Mouse (Mus musculus): ENCODE measurements around the gene Ap4s1. TPM values are rescaled to one million over a fixed set of nuclear protein-coding genes. Genes with fewer than 3 reads are reported as not detected.

Gene Ap4s1
- polyA plus RNA-seq, 1 experiment from 2014 or later: 44.3 TPM

GRCm38 (mm10) chr12:51706673-51707235, 15.9 kb downstream of the Ap4s1 start:
- H3K4me2 ChIP-seq (ENCODE audit: low read depth, low read length): no peak overlapping the region
- H3K4me1 ChIP-seq (ENCODE audit: control insufficient read depth, insufficient read depth, low read length): no peaks in the 10 kb centered on the region
- H3K27me3 ChIP-seq (ENCODE audit: control insufficient read depth, insufficient read depth, low read length): no peaks in the 10 kb centered on the region
- no peak overlapping the region for H3K4me3 ChIP-seq (ENCODE audit: low read depth, low read length)
- H3K9me3 ChIP-seq (replicated peaks; ENCODE audit: control insufficient read depth, low read length): no peaks in the 10 kb centered on the region
- no peak overlapping the region for H3K9ac ChIP-seq (replicated peaks; ENCODE audit: low read length)
- no peak for ATAC-seq (replicated peaks; ENCODE audit: insufficient number of reproducible peaks, low FRiP score, low TSS enrichment, low read depth)
- H3K36me3 ChIP-seq (replicated peaks; ENCODE audit: control insufficient read depth, insufficient read depth, low read depth, low read length): no peaks in the 10 kb centered on the region
- 80% methylated on average over 5 of the region's 5 CpGs for WGBS
- H3K27ac ChIP-seq (replicated peaks; ENCODE audit: low read depth, low read length): no peak overlapping the region
- DNase-seq (ENCODE audit: low spot score): no peak

- no peak overlapping the region for H3K9ac ChIP-seq (replicated peaks; ENCODE audit: low read length)
- DNase-seq (ENCODE audit: low spot score) (no peak), ATAC-seq (replicated peaks; ENCODE audit: insufficient number of reproducible peaks, low FRiP score, low TSS enrichment, low read depth) (no peak)
- WGBS: 70% methylated on average over 14 of the region's 14 CpGs
- no peak overlapping the region for H3K4me3 ChIP-seq (ENCODE audit: low read depth, low read length)
- H3K36me3 ChIP-seq (replicated peaks; ENCODE audit: control insufficient read depth, insufficient read depth, low read depth, low read length): no peaks in the 10 kb centered on the region
- H3K4me2 ChIP-seq (ENCODE audit: low read depth, low read length): no peak overlapping the region
- H3K27ac ChIP-seq (replicated peaks; ENCODE audit: low read depth, low read length): no peak overlapping the region
- H3K9me3 ChIP-seq (replicated peaks; ENCODE audit: control insufficient read depth, low read length): no peaks in the 10 kb centered on the region
- no peaks in the 10 kb centered on the region for H3K27me3 ChIP-seq (ENCODE audit: control insufficient read depth, insufficient read depth, low read length)
- no peaks in the 10 kb centered on the region for H3K4me1 ChIP-seq (ENCODE audit: control insufficient read depth, insufficient read depth, low read length)
These were observed 18.3 kb downstream of the Ap4s1 start for GRCm38 (mm10) chr12:51708941-51709686.

GRCm38 (mm10) chr12:51709741-51710140, 18.9 kb downstream of the Ap4s1 start:
- Histone ChIP-seq H3K36me3 (replicated peaks; ENCODE audit: control insufficient read depth, insufficient read depth, low read depth, low read length) (no peaks in the 10 kb centered on the region), H3K27ac (replicated peaks; ENCODE audit: low read depth, low read length) (no peak overlapping the region), H3K9me3 (replicated peaks; ENCODE audit: control insufficient read depth, low read length) (no peaks in the 10 kb centered on the region), H3K4me1 (ENCODE audit: control insufficient read depth, insufficient read depth, low read length) (no peaks in the 10 kb centered on the region), H3K4me3 (ENCODE audit: low read depth, low read length) (no peak overlapping the region), H3K4me2 (ENCODE audit: low read depth, low read length) (no peak overlapping the region), H3K27me3 (ENCODE audit: control insufficient read depth, insufficient read depth, low read length) (no peaks in the 10 kb centered on the region), H3K9ac (replicated peaks; ENCODE audit: low read length) (no peak overlapping the region)
- ATAC-seq (replicated peaks; ENCODE audit: insufficient number of reproducible peaks, low FRiP score, low TSS enrichment, low read depth): no peak
- no peak for DNase-seq (ENCODE audit: low spot score)
- 76% methylated on average over 3 of the region's 3 CpGs for WGBS

GRCm38 (mm10) chr12:51710154-51710553, 19.3 kb downstream of the Ap4s1 start:
- Histone ChIP-seq H3K36me3 (replicated peaks; ENCODE audit: control insufficient read depth, insufficient read depth, low read depth, low read length) (no peaks in the 10 kb centered on the region), H3K27ac (replicated peaks; ENCODE audit: low read depth, low read length) (no peak overlapping the region), H3K27me3 (ENCODE audit: control insufficient read depth, insufficient read depth, low read length) (no peaks in the 10 kb centered on the region), H3K4me3 (ENCODE audit: low read depth, low read length) (no peak overlapping the region), H3K9me3 (replicated peaks; ENCODE audit: control insufficient read depth, low read length) (no peaks in the 10 kb centered on the region), H3K9ac (replicated peaks; ENCODE audit: low read length) (no peak overlapping the region), H3K4me2 (ENCODE audit: low read depth, low read length) (no peak overlapping the region), H3K4me1 (ENCODE audit: control insufficient read depth, insufficient read depth, low read length) (no peaks in the 10 kb centered on the region)
- WGBS: 59% methylated on average over 5 of the region's 5 CpGs
- DNase-seq (ENCODE audit: low spot score) (no peak), ATAC-seq (replicated peaks; ENCODE audit: insufficient number of reproducible peaks, low FRiP score, low TSS enrichment, low read depth) (no peak)

GRCm38 (mm10) chr12:51712685-51713084, 21.9 kb downstream of the Ap4s1 start:
- Histone ChIP-seq H3K4me3 (ENCODE audit: low read depth, low read length) (no peak overlapping the region), H3K36me3 (replicated peaks; ENCODE audit: control insufficient read depth, insufficient read depth, low read depth, low read length) (no peaks in the 10 kb centered on the region), H3K4me1 (ENCODE audit: control insufficient read depth, insufficient read depth, low read length) (no peaks in the 10 kb centered on the region), H3K27ac (replicated peaks; ENCODE audit: low read depth, low read length) (no peak overlapping the region), H3K4me2 (ENCODE audit: low read depth, low read length) (no peak overlapping the region), H3K9me3 (replicated peaks; ENCODE audit: control insufficient read depth, low read length) (no peaks in the 10 kb centered on the region), H3K9ac (replicated peaks; ENCODE audit: low read length) (no peak overlapping the region), H3K27me3 (ENCODE audit: control insufficient read depth, insufficient read depth, low read length) (no peaks in the 10 kb centered on the region)
- DNase-seq (ENCODE audit: low spot score) (no peak), ATAC-seq (replicated peaks; ENCODE audit: insufficient number of reproducible peaks, low FRiP score, low TSS enrichment, low read depth) (no peak)
- 72% methylated on average over 1 of the region's 1 CpGs for WGBS

- 84% methylated on average over 6 of the region's 6 CpGs for WGBS
- ATAC-seq (replicated peaks; ENCODE audit: insufficient number of reproducible peaks, low FRiP score, low TSS enrichment, low read depth) (no peak), DNase-seq (ENCODE audit: low spot score) (no peak)
These were observed 27.8 kb downstream of the Ap4s1 start for GRCm38 (mm10) chr12:51718617-51719016.

GRCm38 (mm10) chr12:51721836-51722235, 31.0 kb downstream of the Ap4s1 start:
- Histone ChIP-seq H3K4me3 (ENCODE audit: low read depth, low read length) (no peak overlapping the region), H3K4me2 (ENCODE audit: low read depth, low read length) (no peak overlapping the region), H3K9me3 (replicated peaks; ENCODE audit: control insufficient read depth, low read length) (no peaks in the 10 kb centered on the region), H3K27ac (replicated peaks; ENCODE audit: low read depth, low read length) (no peak overlapping the region), H3K9ac (replicated peaks; ENCODE audit: low read length) (no peak overlapping the region), H3K4me1 (ENCODE audit: control insufficient read depth, insufficient read depth, low read length) (no peaks in the 10 kb centered on the region), H3K36me3 (replicated peaks; ENCODE audit: control insufficient read depth, insufficient read depth, low read depth, low read length) (no peaks in the 10 kb centered on the region), H3K27me3 (ENCODE audit: control insufficient read depth, insufficient read depth, low read length) (no peaks in the 10 kb centered on the region)
- no peak for ATAC-seq (replicated peaks; ENCODE audit: insufficient number of reproducible peaks, low FRiP score, low TSS enrichment, low read depth)
- DNase-seq (ENCODE audit: low spot score): no peak
- 92% methylated on average over 8 of the region's 8 CpGs for WGBS

More at GRCm38 (mm10) chr12:51718617-51719016, 27.8 kb downstream of the Ap4s1 start:
- no peak overlapping the region for H3K27ac ChIP-seq (replicated peaks; ENCODE audit: low read depth, low read length)
- no peaks in the 10 kb centered on the region for H3K4me1 ChIP-seq (ENCODE audit: control insufficient read depth, insufficient read depth, low read length)
- no peak overlapping the region for H3K4me3 ChIP-seq (ENCODE audit: low read depth, low read length)
- no peaks in the 10 kb centered on the region for H3K27me3 ChIP-seq (ENCODE audit: control insufficient read depth, insufficient read depth, low read length)
- H3K36me3 ChIP-seq (replicated peaks; ENCODE audit: control insufficient read depth, insufficient read depth, low read depth, low read length): no peaks in the 10 kb centered on the region
- H3K9ac ChIP-seq (replicated peaks; ENCODE audit: low read length): no peak overlapping the region
- no peaks in the 10 kb centered on the region for H3K9me3 ChIP-seq (replicated peaks; ENCODE audit: control insufficient read depth, low read length)
- H3K4me2 ChIP-seq (ENCODE audit: low read depth, low read length): no peak overlapping the region

GRCm38 (mm10) chr12:51729058-51729457, 38.2 kb downstream of the Ap4s1 start:
- no peaks in the 10 kb centered on the region for H3K27me3 ChIP-seq (ENCODE audit: control insufficient read depth, insufficient read depth, low read length)

More at GRCm38 (mm10) chr12:51729058-51729457, 38.2 kb downstream of the Ap4s1 start:
- no peak overlapping the region for H3K4me3 ChIP-seq (ENCODE audit: low read depth, low read length)
- no peak for DNase-seq (ENCODE audit: low spot score)
- no peaks in the 10 kb centered on the region for H3K36me3 ChIP-seq (replicated peaks; ENCODE audit: control insufficient read depth, insufficient read depth, low read depth, low read length)
- no peak for ATAC-seq (replicated peaks; ENCODE audit: insufficient number of reproducible peaks, low FRiP score, low TSS enrichment, low read depth)
- WGBS: 78% methylated on average over 11 of the region's 11 CpGs
- no peaks in the 10 kb centered on the region for H3K9me3 ChIP-seq (replicated peaks; ENCODE audit: control insufficient read depth, low read length)
- H3K9ac ChIP-seq (replicated peaks; ENCODE audit: low read length): no peak overlapping the region
- H3K27ac ChIP-seq (replicated peaks; ENCODE audit: low read depth, low read length): no peak overlapping the region
- no peaks in the 10 kb centered on the region for H3K4me1 ChIP-seq (ENCODE audit: control insufficient read depth, insufficient read depth, low read length)
- no peak overlapping the region for H3K4me2 ChIP-seq (ENCODE audit: low read depth, low read length)

All from embryonic facial prominence, embryonic 11.5 days (tissue).